Mouse (Mus musculus) small intestine, adult 2 months (tissue): ENCODE data around the gene Map7.

Source experiments
- CTCF ChIP-seq: fragments of 200-500 bp; IDR thresholded peaks from 2 replicates; pipeline ENCODE4 v1.5.1; 2012; ENCODE audit warnings: low read depth, mild to moderate bottlenecking, control low read depth, inconsistent platforms, low read length, moderate library complexity, mixed read lengths; ENCODE audit not compliant: insufficient replicate concordance, insufficient read length; ENCODE audit errors: extremely low read depth
- POLR2A ChIP-seq: fragments of 200-500 bp; IDR thresholded peaks from 2 replicates; pipeline ENCODE4 v1.6.1; 2012; ENCODE audit warnings: low read depth, mild to moderate bottlenecking, control low read depth, inconsistent platforms, low read length, moderate library complexity

GRCm38 (mm10) chr10:20281456-20281855, 133.2 kb downstream of the Map7 start:
- no peak for TF ChIP-seq CTCF
- TF ChIP-seq POLR2A = no peak
